Mouse (Mus musculus) E14TG2a.4 (cell line): ENCODE data around the gene Prkca.

Experiments used
- CTCF ChIP-seq: conservative IDR thresholded peaks from 2 replicates; pipeline ENCODE4 v1.5.1; 2014; ENCODE audit warnings: low read length
- NANOG ChIP-seq: IDR thresholded peaks from 2 replicates; pipeline ENCODE4 v1.6.1; 2014; ENCODE audit warnings: borderline replicate concordance, low read length, mixed read lengths
- POU5F1 ChIP-seq: IDR thresholded peaks from 2 replicates; pipeline ENCODE4 v1.6.1; 2014; ENCODE audit warnings: low read length, borderline replicate concordance

DNA sequence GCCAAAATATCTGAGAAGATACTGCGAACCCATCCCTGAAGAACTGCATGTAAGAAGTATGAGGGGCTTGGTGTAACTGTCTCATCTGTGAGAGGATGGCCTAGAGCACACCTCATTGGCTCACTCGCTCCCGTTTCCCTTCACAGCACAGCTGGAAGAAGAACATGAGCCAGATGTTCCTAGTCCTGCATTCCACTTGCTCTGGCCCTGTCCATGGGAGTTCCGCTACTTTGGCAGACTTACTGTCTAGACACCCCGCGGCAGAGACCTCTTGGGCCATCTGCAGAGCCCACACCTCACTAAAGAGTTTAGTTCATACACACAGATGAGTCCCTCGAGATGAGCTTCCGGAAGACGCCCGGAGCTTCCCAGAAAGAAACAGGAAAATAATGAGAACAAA, 43.8 kb downstream of the Prkca start:
- TF ChIP-seq CTCF (no peak), POU5F1 (no peak), NANOG (no peak)
